Mouse (Mus musculus) CH12.LX (cell line): ENCODE measurements at regions not wholly inside any gene's neighbourhood (a gene's known extent, or its start where the extent isn't known, plus 50 kb on each side); places are given as distances from the start of the nearest gene placed in this dataset.

ENCODE experiments used
- DNase-seq: peaks from one replicate; pipeline ENCODE4 v3.0.0-alpha.2; 2013; ENCODE audit errors: extremely low read depth
- H3K27ac ChIP-seq: 2 replicates; pipeline ENCODE4 v1.5.1; 2012; ENCODE audit warnings: low read depth, mild to moderate bottlenecking, control low read depth, moderate library complexity; ENCODE audit not compliant: insufficient read depth
- H3K27me3 ChIP-seq: replicated peaks from 2 replicates; pipeline ENCODE3; 2012; ENCODE audit warnings: inconsistent platforms
- H3K36me3 ChIP-seq, 2 experiments: replicated peaks in 1 of 2; 2 replicates each; pipeline versions ENCODE3 to v1.6.1; 2012; ENCODE audit warnings: inconsistent platforms in 1 of 2, low read length in 1 of 2, mild to moderate bottlenecking in 1 of 2, mixed read lengths in 1 of 2, moderate library complexity in 1 of 2; ENCODE audit not compliant: control insufficient read depth in 1 of 2, insufficient read depth in 1 of 2
- H3K4me1 ChIP-seq, 2 experiments: 2 replicates each; pipeline ENCODE4 v1.6.1; 2012; ENCODE audit warnings: inconsistent platforms in 1 of 2, moderate library complexity in 1 of 2; ENCODE audit not compliant: insufficient read depth in 2 of 2, control insufficient read depth in 1 of 2
- H3K4me2 ChIP-seq: 2 replicates; pipeline ENCODE4 v1.6.1; 2012; ENCODE audit warnings: low read depth, mild to moderate bottlenecking, control low read depth; ENCODE audit not compliant: poor library complexity, insufficient read depth, severe bottlenecking
- H3K4me3 ChIP-seq, 3 experiments: fragments of 150-350 bp in 1 of 3; sonication (generic) in 1 of 3; replicated peaks in 1 of 3; 2 replicates each; pipeline versions ENCODE3 to v1.5.1; 2011 to 2012; ENCODE audit warnings: low read depth in 2 of 3, low read length in 2 of 3, mild to moderate bottlenecking in 2 of 3, moderate library complexity in 2 of 3, control low read depth in 1 of 3, improper control_type of control experiment in 1 of 3, inconsistent platforms in 1 of 3, mixed read lengths in 1 of 3; ENCODE audit not compliant: poor library complexity in 1 of 3
- H3K79me2 ChIP-seq: replicated peaks from 2 replicates; pipeline ENCODE4 v1.6.1; 2012; ENCODE audit warnings: mild to moderate bottlenecking, moderate library complexity; ENCODE audit not compliant: control insufficient read depth, poor library complexity, insufficient read depth, severe bottlenecking; ENCODE audit errors: extremely low read depth
- H3K9ac ChIP-seq: 2 replicates; pipeline ENCODE4 v1.6.1; 2012; ENCODE audit warnings: low read depth, mild to moderate bottlenecking, control low read depth, moderate library complexity; ENCODE audit not compliant: insufficient read depth
- H3K9me3 ChIP-seq: replicated peaks from 2 replicates; pipeline ENCODE3; 2012; ENCODE audit warnings: low read length, inconsistent platforms, mixed read lengths
- BHLHE40 ChIP-seq: IDR thresholded peaks from 2 replicates; pipeline ENCODE4 v1.6.1; 2011; ENCODE audit warnings: mild to moderate bottlenecking, low read depth, low read length, improper control_type of control experiment
- CTCF ChIP-seq, 2 experiments: IDR thresholded peaks in 1 of 2; conservative IDR thresholded peaks in 1 of 2; 2 replicates each; pipeline ENCODE4 v1.5.1; 2011 to 2012; ENCODE audit warnings: low read depth in 2 of 2, low read length in 2 of 2, improper control_type of control experiment in 1 of 2, inconsistent platforms in 1 of 2, mild to moderate bottlenecking in 1 of 2, moderate library complexity in 1 of 2
- ELF1 ChIP-seq: IDR thresholded peaks from 2 replicates; pipeline ENCODE4 v1.6.1; 2014; ENCODE audit warnings: low read depth, mild to moderate bottlenecking, inconsistent platforms, low read length, improper control_type of control experiment
- ETS1 ChIP-seq: conservative IDR thresholded peaks from 2 replicates; pipeline ENCODE4 v1.6.1; 2012; ENCODE audit warnings: low read depth, mild to moderate bottlenecking, inconsistent platforms, low read length, improper control_type of control experiment, moderate library complexity
- HCFC1 ChIP-seq: IDR thresholded peaks from 2 replicates; pipeline ENCODE4 v1.6.1; 2012; ENCODE audit warnings: low read depth, mild to moderate bottlenecking, inconsistent platforms, low read length, improper control_type of control experiment
- IRF4 ChIP-seq: IDR thresholded peaks from 2 replicates; pipeline ENCODE4 v1.6.1; 2014; ENCODE audit warnings: low read depth, mild to moderate bottlenecking, inconsistent platforms, low read length, improper control_type of control experiment
- JUN ChIP-seq: IDR thresholded peaks from 2 replicates; pipeline ENCODE4 v1.6.1; 2011; ENCODE audit warnings: low read depth, mild to moderate bottlenecking, low read length, improper control_type of control experiment, moderate library complexity; ENCODE audit not compliant: insufficient read depth
- JUND ChIP-seq: conservative IDR thresholded peaks from 2 replicates; pipeline ENCODE4 v1.6.1; 2011; ENCODE audit warnings: low read depth, low read length, improper control_type of control experiment
- MAFK ChIP-seq: IDR thresholded peaks from 2 replicates; pipeline ENCODE4 v1.6.1; 2011; ENCODE audit warnings: low read length, improper control_type of control experiment; ENCODE audit not compliant: insufficient replicate concordance
- MAX ChIP-seq: IDR thresholded peaks from 2 replicates; pipeline ENCODE4 v1.6.1; 2011; ENCODE audit warnings: low read length, improper control_type of control experiment
- MXI1 ChIP-seq: IDR thresholded peaks from 2 replicates; pipeline ENCODE4 v1.6.1; 2011; ENCODE audit warnings: mild to moderate bottlenecking, low read depth, low read length, improper control_type of control experiment
- NRF1 ChIP-seq: IDR thresholded peaks from 2 replicates; pipeline ENCODE4 v1.6.1; 2014; ENCODE audit warnings: low read depth, mild to moderate bottlenecking, inconsistent platforms, low read length, improper control_type of control experiment, moderate library complexity
- PAX5 ChIP-seq: IDR thresholded peaks from 2 replicates; pipeline ENCODE4 v1.6.1; 2012; ENCODE audit warnings: low read length, inconsistent platforms, mixed read lengths
- RCOR1 ChIP-seq: conservative IDR thresholded peaks from 2 replicates; pipeline ENCODE4 v1.6.1; 2012; ENCODE audit warnings: low read depth, mild to moderate bottlenecking, inconsistent platforms, low read length, improper control_type of control experiment
- UBTF ChIP-seq: IDR thresholded peaks from 2 replicates; pipeline ENCODE4 v1.6.1; 2012; ENCODE audit warnings: low read depth, mild to moderate bottlenecking, inconsistent platforms, low read length, improper control_type of control experiment, moderate library complexity
- USF2 ChIP-seq: conservative IDR thresholded peaks from 2 replicates; pipeline ENCODE4 v1.6.1; 2011; ENCODE audit warnings: low read depth, low read length, improper control_type of control experiment
- ZKSCAN1 ChIP-seq: IDR thresholded peaks from 2 replicates; pipeline ENCODE4 v1.6.1; 2012; ENCODE audit warnings: low read depth, inconsistent platforms, low read length, improper control_type of control experiment, borderline replicate concordance
- ZNF384 ChIP-seq: IDR thresholded peaks from 2 replicates; pipeline ENCODE4 v1.6.1; 2012; ENCODE audit warnings: low read depth, low read length, improper control_type of control experiment, inconsistent platforms
- dilution Hi-C: fragments of 300-500 bp; cut with MboI; formaldehyde crosslinking; loops from 2 replicates; pipeline ENCODE4 v1.14.3; 2020; ENCODE audit warnings: low sequenced_read_pairs; ENCODE audit not compliant: extremely low pct_unique_long_range_greater_than_20kb, extremely low pct_ligation_motif_present
- in situ Hi-C: fragments of 300-500 bp; cut with MboI; formaldehyde crosslinking; loops from 3 replicates; pipeline ENCODE4 v1.14.3; 2019; ENCODE audit warnings: low sequenced_read_pairs, low pct_ligation_motif_present, low pct_unique_long_range_greater_than_20kb, mixed read lengths

DNA sequence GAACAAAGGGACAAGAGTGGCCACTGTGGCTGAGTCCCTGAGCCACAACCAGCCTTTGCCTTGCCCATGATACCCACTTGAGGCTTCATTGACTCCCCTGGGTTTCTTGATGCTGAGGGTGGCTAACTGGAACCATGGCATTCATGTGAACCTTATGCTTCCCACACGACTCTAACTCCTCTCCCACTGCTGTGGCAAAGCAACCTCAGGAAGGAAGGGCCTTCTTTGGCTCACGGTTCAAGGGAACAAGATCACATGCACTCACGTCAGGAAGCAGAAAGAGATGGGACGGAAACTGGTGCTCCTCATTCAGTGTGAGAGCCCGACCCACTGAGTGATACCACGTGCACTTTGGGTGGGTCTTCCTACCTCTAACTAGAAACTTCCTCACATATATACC, 190.3 kb downstream of the Pdcd6ip start:
- TF ChIP-seq ZNF384 (no peak), CTCF (conservative IDR thresholded peaks at IDR 0.05 in 1 of 2, IDR thresholded peaks at IDR 0.05 in 1 of 2; ENCODE audit: low read depth in 2 of 2, low read length in 2 of 2) (no peak), JUND (no peak), MXI1 (no peak), IRF4 (no peak), ZKSCAN1 (no peak), RCOR1 (no peak), USF2 (no peak)
- Histone ChIP-seq H3K9me3 (no peaks in the 10 kb centered on the region), H3K27ac (no peak overlapping the region), H3K4me3 (no peak overlapping the region), H3K4me1 (peaks cover 0 to 6% of the 10 kb centered on the region in 2 experiments; a peak in 1 of 4 replicates), H3K36me3 (no peaks in the 10 kb centered on the region), H3K4me2 (no peak overlapping the region), H3K9ac (no peak overlapping the region), H3K79me2 (no peaks in the 10 kb centered on the region), H3K27me3 (no peaks in the 10 kb centered on the region)
- DNase-seq: no peak
- in situ Hi-C loops: no loop called here
- dilution Hi-C loops: no loop called here

GRCm38 (mm10) chr9:113515703-113516020, 192.4 kb downstream of the Pdcd6ip start:
- no peaks in the 10 kb centered on the region for H3K4me1 ChIP-seq
- H3K79me2 ChIP-seq: no peaks in the 10 kb centered on the region
- in situ Hi-C loops (no loop called here), dilution Hi-C loops (no loop called here)
- no peak overlapping the region for H3K27ac ChIP-seq
- H3K9ac ChIP-seq: no peak overlapping the region
- no peaks in the 10 kb centered on the region for H3K9me3 ChIP-seq
- H3K4me2 ChIP-seq: no peak overlapping the region
- H3K4me3 ChIP-seq: no peak overlapping the region
- no peak for DNase-seq
- H3K36me3 ChIP-seq: no peaks in the 10 kb centered on the region
- TF ChIP-seq PAX5 (no peak), MAX (no peak), UBTF (no peak), ETS1 (no peak), MAFK (no peak), BHLHE40 (no peak), MXI1 (no peak), ELF1 (no peak), HCFC1 (no peak), JUN (no peak), ZNF384 (no peak), NRF1 (no peak)
- no peaks in the 10 kb centered on the region for H3K27me3 ChIP-seq
